Mouse (Mus musculus): ENCODE results near the gene Ccdc170.

- TF ChIP-seq CTCF (IDR thresholded peaks at IDR 0.05; ENCODE audit: borderline replicate concordance, extremely low read depth, insufficient read depth, insufficient read length) (no peak), POLR2A (IDR thresholded peaks at IDR 0.05; ENCODE audit: borderline replicate concordance, extremely low read depth, insufficient read depth, insufficient read length, poor library complexity, severe bottlenecking) (no peak)
Measured at GRCm38 (mm10) chr10:4602466-4602865, 120.2 kb downstream of the Ccdc170 start.
